Mouse (Mus musculus) C2C12 (cell line): ENCODE data around the gene Palm. TPM values are rescaled to one million over a fixed set of nuclear protein-coding genes. Genes with fewer than 3 reads are reported as not detected.

ENCODE experiments used
- H3K27me3 ChIP-seq: one replicate; pipeline ENCODE4 v1.6.1; 2011; ENCODE audit not compliant: control insufficient read depth, insufficient read depth, insufficient read length
- H3K36me3 ChIP-seq: one replicate; pipeline ENCODE4 v1.6.1; 2011; ENCODE audit not compliant: control insufficient read depth, insufficient read depth
- H3K4me3 ChIP-seq: one replicate; pipeline ENCODE4 v1.5.1; 2011; ENCODE audit warnings: mild to moderate bottlenecking, control low read depth; ENCODE audit not compliant: poor library complexity, insufficient read depth, severe bottlenecking
- H3K79me2 ChIP-seq: one replicate; pipeline ENCODE4 v1.6.1; 2011; ENCODE audit not compliant: control insufficient read depth, insufficient read depth
- H3K79me3 ChIP-seq: one replicate; pipeline ENCODE4 v1.6.1; 2011; ENCODE audit warnings: low read depth, control low read depth
- H3ac ChIP-seq: one replicate; pipeline ENCODE3; 2011; ENCODE audit warnings: low read depth; ENCODE audit not compliant: control insufficient read depth, insufficient read length
- CEBPB ChIP-seq: IDR thresholded peaks from one replicate; pipeline ENCODE4 v1.6.1; 2011; ENCODE audit warnings: low read depth, mild to moderate bottlenecking, control low read depth, moderate library complexity
- CTCF ChIP-seq: IDR thresholded peaks from one replicate; pipeline ENCODE4 v1.5.1; 2011; ENCODE audit not compliant: control insufficient read depth, insufficient read depth, insufficient read length
- FOSL1 ChIP-seq: IDR thresholded peaks from one replicate; pipeline ENCODE4 v1.8.0; 2011; ENCODE audit warnings: mild to moderate bottlenecking, low read length; ENCODE audit not compliant: poor library complexity, insufficient read depth, severe bottlenecking
- MAX ChIP-seq: IDR thresholded peaks from one replicate; pipeline ENCODE4 v1.6.1; 2011; ENCODE audit warnings: mild to moderate bottlenecking, control low read depth
- MYOD1 ChIP-seq: IDR thresholded peaks from one replicate; pipeline ENCODE4 v1.6.1; 2011; ENCODE audit warnings: low read depth; ENCODE audit not compliant: control insufficient read depth, insufficient read length
- MYOG ChIP-seq: IDR thresholded peaks from one replicate; pipeline ENCODE4 v1.6.1; 2011; ENCODE audit not compliant: control insufficient read depth, insufficient read length; ENCODE audit errors: extremely low read depth
- USF1 ChIP-seq: IDR thresholded peaks from one replicate; pipeline ENCODE4 v1.6.1; 2011; ENCODE audit warnings: low read depth, mild to moderate bottlenecking, control low read depth, moderate library complexity
- polyA plus RNA-seq: library from polyadenylated mRNA; unstranded; fragments of >200 nt; fragmentation: generic; extraction: Trizol; gene quantifications from one replicate; pipeline ENCODE4 v1.2.1, GENCODE M21; 2012; ENCODE audit warnings: missing spikeins

Gene Palm
- polyA plus RNA-seq, 1 experiment: 39.9 TPM

DNA sequence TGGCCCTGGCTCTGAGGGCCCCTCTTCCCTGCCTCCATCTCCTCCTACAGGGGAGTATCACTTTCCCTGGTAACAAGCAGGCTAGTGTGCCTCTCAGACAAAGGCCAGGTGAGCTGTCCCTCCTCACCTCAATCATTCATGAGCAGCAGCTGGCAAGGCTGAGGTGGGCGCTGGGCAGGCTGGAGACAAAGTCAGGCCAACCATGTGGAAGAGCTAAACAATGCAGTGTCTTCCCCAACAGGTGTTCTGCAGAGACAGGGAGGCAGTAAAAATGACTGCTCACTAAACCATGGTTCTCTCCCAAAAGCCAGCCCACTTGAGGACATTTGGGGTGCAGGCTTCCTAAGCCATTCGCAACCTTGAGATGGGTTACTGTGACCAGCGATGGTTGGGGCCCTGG is 58.3 kb downstream of the Palm start:
- TF ChIP-seq MAX (no peak), USF1 (no peak)
- no peak overlapping the region for H3K4me3 ChIP-seq
- peaks cover 10% of the 10 kb centered on the region for H3K36me3 ChIP-seq
- peaks cover 42% of the 10 kb centered on the region for H3K79me2 ChIP-seq
- H3ac ChIP-seq: no peak overlapping the region
- H3K27me3 ChIP-seq: no peaks in the 10 kb centered on the region
- peaks cover 29% of the 10 kb centered on the region for H3K79me3 ChIP-seq

GRCm38 (mm10) chr10:79852107-79852789 is 58.9 kb downstream of the Palm start:
- Histone ChIP-seq H3K79me2 (peaks cover 48% of the 10 kb centered on the region), H3K36me3 (peaks cover 16% of the 10 kb centered on the region), H3ac (peak overlapping the region; percentile 59), H3K4me3 (no peak overlapping the region), H3K79me3 (peaks cover 35% of the 10 kb centered on the region), H3K27me3 (no peaks in the 10 kb centered on the region)
- TF ChIP-seq MYOD1 (no peak), CEBPB (no peak), USF1 (no peak), MYOG (no peak), FOSL1 (no peak), CTCF (no peak), MAX (no peak)

GRCm38 (mm10) chr10:79852827-79853226 is 59.5 kb downstream of the Palm start:
- TF ChIP-seq MYOG: no peak
- Histone ChIP-seq H3K79me3 (peaks cover 41% of the 10 kb centered on the region), H3K79me2 (peaks cover 54% of the 10 kb centered on the region), H3ac (peak overlapping the region; percentile 59), H3K4me3 (peak overlapping the region; percentile 55), H3K27me3 (no peaks in the 10 kb centered on the region), H3K36me3 (peaks cover 21% of the 10 kb centered on the region)

GRCm38 (mm10) chr10:79853392-79853791 is 60.0 kb downstream of the Palm start:
- H3K36me3 ChIP-seq: peaks cover 27% of the 10 kb centered on the region
- H3ac ChIP-seq: peak overlapping the region; percentile 85
- no peaks in the 10 kb centered on the region for H3K27me3 ChIP-seq
- peak overlapping the region; percentile 55 for H3K4me3 ChIP-seq
- peaks cover 46% of the 10 kb centered on the region for H3K79me3 ChIP-seq
- TF ChIP-seq CTCF (no peak), MAX (no peak), USF1 (no peak), FOSL1 (no peak), MYOG (no peak), MYOD1 (no peak), CEBPB (no peak)
- peaks cover 60% of the 10 kb centered on the region for H3K79me2 ChIP-seq

DNA sequence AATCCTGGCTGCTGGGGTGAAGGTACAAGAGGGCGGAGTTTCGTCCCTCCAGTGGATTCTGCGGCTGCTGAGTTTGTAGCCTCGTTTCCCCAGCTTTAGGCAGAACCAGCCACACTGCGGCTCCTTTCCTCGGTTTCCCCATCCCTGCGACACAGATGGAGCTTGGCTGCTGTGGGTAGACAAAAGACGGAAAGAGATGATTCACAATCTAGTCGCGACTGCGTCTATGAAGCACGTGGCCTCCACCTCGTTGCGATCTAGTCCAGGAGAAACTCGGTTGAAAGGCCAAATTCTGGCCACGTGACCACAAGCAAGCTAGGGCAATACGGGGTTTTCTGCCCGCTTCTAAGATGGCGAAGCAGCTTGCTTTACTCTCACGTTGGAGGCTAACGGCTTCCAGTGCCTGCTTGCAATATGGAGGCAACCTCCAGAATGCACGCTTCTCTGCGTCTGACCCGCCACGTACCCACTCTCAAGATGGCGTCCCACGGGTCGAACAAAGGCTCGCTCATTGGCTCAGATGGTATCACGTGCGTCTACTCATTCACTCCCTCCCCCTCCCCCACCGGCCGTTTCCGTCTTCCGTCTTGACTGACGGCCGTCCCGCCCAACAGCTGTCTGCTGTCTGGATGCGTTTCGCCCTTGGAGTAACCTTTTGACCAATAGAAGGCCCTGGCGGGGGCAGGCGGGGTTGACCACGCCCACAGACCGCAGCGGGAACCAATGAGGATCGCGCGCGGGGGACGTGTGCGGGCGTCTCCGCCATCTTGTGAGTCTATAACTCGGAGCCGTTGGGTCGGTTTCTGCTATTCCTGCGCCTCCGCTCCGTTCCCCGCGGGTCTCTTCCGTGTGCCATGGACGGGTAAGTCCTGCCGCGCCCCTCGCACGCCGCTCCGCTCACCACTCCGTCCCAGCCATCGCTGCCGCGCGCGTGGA is 60.8 kb downstream of the Palm start, which contains the start of gene Ptbp1:
TSS of gene Ptbp1 (plus strand) at position 568 of the 936 bp plus-strand sequence.
- Histone ChIP-seq H3K79me3 (peaks cover 54% of the 10 kb centered on the region), H3K79me2 (peaks cover 67% of the 10 kb centered on the region), H3K36me3 (peaks cover 34% of the 10 kb centered on the region), H3ac (peak within 1 kb of the TSS; percentile 93), H3K27me3 (no peaks in the 10 kb centered on the region), H3K4me3 (peak within 1 kb of the TSS; percentile 87)
- no peak for TF ChIP-seq MYOD1
- no peak for TF ChIP-seq CEBPB
- peak; percentile 96 for TF ChIP-seq USF1
- peak; percentile 97 for TF ChIP-seq MAX
